Mouse (Mus musculus): ENCODE results near the gene Vpreb3.

GRCm38 (mm10) chr10:75896208-75896607 is 46.6 kb upstream of the Vpreb3 start:
- TF ChIP-seq EP300 (IDR thresholded peaks at IDR 0.05; ENCODE audit: low read depth) (no peak), CTCF (IDR thresholded peaks at IDR 0.05; ENCODE audit: low read depth) (no peak)

Data from liver, postnatal 0 days (tissue).